Mouse (Mus musculus): ENCODE data around the gene Pelp1.

- TF ChIP-seq GATA1 (IDR thresholded peaks at IDR 0.05; ENCODE audit: borderline replicate concordance, low read length) (no peak), FLI1 (IDR thresholded peaks at IDR 0.05; ENCODE audit: low read length) (no peak)
Measured at GRCm38 (mm10) chr11:70372849-70373557, 36.8 kb downstream of the Pelp1 start.
